Mouse (Mus musculus) hindbrain, embryonic 13.5 days (tissue): ENCODE results near the gene Sec1. TPM values are rescaled to one million over a fixed set of nuclear protein-coding genes. Genes with fewer than 3 reads are reported as not detected.
"Not testable (repeated sequence)": the region's sequence is repeated elsewhere in the genome, so short reads cannot be mapped to it uniquely, and the experiment has no call there.

Source experiments
- ATAC-seq: fragments of 200-750 bp; cut with Nextera tagmentation; 2 replicates; pipeline ENCODE4 v1.8.0; 2017; ENCODE audit warnings: moderate TSS enrichment; ENCODE audit not compliant: low FRiP score
- H3K27ac ChIP-seq: fragments of 300-500 bp; sonication (generic); 2 replicates; pipeline ENCODE4 v1.5.1; 2015; ENCODE audit warnings: inconsistent platforms, mild to moderate bottlenecking, moderate library complexity
- H3K27me3 ChIP-seq: fragments of 300-500 bp; sonication (generic); 2 replicates; pipeline ENCODE4 v1.6.1; 2015; ENCODE audit warnings: mild to moderate bottlenecking, inconsistent platforms
- H3K36me3 ChIP-seq: fragments of 300-500 bp; sonication (generic); 2 replicates; pipeline ENCODE4 v1.6.1; 2015; ENCODE audit warnings: mild to moderate bottlenecking, inconsistent platforms
- H3K4me1 ChIP-seq: fragments of 300-500 bp; sonication (generic); replicated peaks from 2 replicates; pipeline ENCODE4 v1.6.1; 2015; ENCODE audit warnings: inconsistent platforms
- H3K4me2 ChIP-seq: fragments of 300-500 bp; sonication (generic); 2 replicates; pipeline ENCODE4 v1.6.1; 2015; ENCODE audit warnings: inconsistent platforms, mild to moderate bottlenecking, moderate library complexity
- H3K4me3 ChIP-seq: fragments of 300-500 bp; sonication (generic); 2 replicates; pipeline ENCODE4 v1.5.1; 2015; ENCODE audit warnings: mild to moderate bottlenecking, inconsistent platforms
- H3K9ac ChIP-seq: fragments of 300-500 bp; sonication (generic); 2 replicates; pipeline ENCODE4 v1.6.1; 2015; ENCODE audit warnings: mild to moderate bottlenecking, inconsistent platforms
- H3K9me3 ChIP-seq: fragments of 300-500 bp; sonication (generic); 2 replicates; pipeline ENCODE4 v1.6.1; 2016; ENCODE audit warnings: inconsistent platforms
- WGBS: fragments of 180-500 bp; shearing (Covaris S2); methylation state at CpG from one replicate; pipeline ENCODE4 v1.1.7; 2015; 5-methylcytosine and 5-hydroxymethylcytosine counted together
- polyA plus RNA-seq: library from polyadenylated mRNA; unstranded; fragments of >200 nt; fragmentation: Nextera tagmentation; extraction: Ambion mirVana; gene quantifications from 2 replicates; pipeline ENCODE4 v1.2.1, GENCODE M21; 2015

The Sec1 gene
- polyA plus RNA-seq, 1 experiment from 2014 or later: 0.86 TPM

GRCm38 (mm10) chr7:45682144-45683126 lies 11.8 kb downstream of the Sec1 start:
- no peaks in the 10 kb centered on the region for H3K9me3 ChIP-seq
- 30% methylated on average over 14 of the region's 14 CpGs for WGBS
- peaks cover 27% of the 10 kb centered on the region; the same call in 1 of the 2 replicates for H3K4me1 ChIP-seq
- H3K4me3 ChIP-seq: no peak overlapping the region
- ATAC-seq: peak; percentile 70
- no peaks in the 10 kb centered on the region for H3K36me3 ChIP-seq
- H3K4me2 ChIP-seq: peak overlapping the region; percentile 44
- peak overlapping the region; percentile 65 for H3K9ac ChIP-seq
- peak overlapping the region; percentile 63 for H3K27ac ChIP-seq
- H3K27me3 ChIP-seq: peaks cover 11% of the 10 kb centered on the region

- Histone ChIP-seq H3K9me3 (no peaks in the 10 kb centered on the region), H3K27ac (no peak overlapping the region), H3K27me3 (peaks cover 7% of the 10 kb centered on the region; the same call in 1 of the 2 replicates), H3K4me3 (no peak overlapping the region), H3K36me3 (no peaks in the 10 kb centered on the region), H3K4me1 (peaks cover 22% of the 10 kb centered on the region; the same call in 1 of the 2 replicates), H3K4me2 (no peak overlapping the region), H3K9ac (no peak overlapping the region)
- ATAC-seq: no peak
- WGBS: 91% methylated on average over 8 of the region's 8 CpGs
Observed at GRCm38 (mm10) chr7:45681046-45681736, 13.0 kb downstream of the Sec1 start.

GRCm38 (mm10) chr7:45679966-45680621 lies 14.1 kb downstream of the Sec1 start:
- H3K4me3 ChIP-seq: no peak overlapping the region
- H3K9ac ChIP-seq: no peak overlapping the region; the same call in 1 of the 2 replicates
- ATAC-seq: no peak
- H3K36me3 ChIP-seq: no peaks in the 10 kb centered on the region
- no peak overlapping the region for H3K27ac ChIP-seq
- no peak overlapping the region for H3K4me2 ChIP-seq
- H3K27me3 ChIP-seq: peaks cover 4% of the 10 kb centered on the region; the same call in 1 of the 2 replicates
- peaks cover 12% of the 10 kb centered on the region; the same call in 1 of the 2 replicates for H3K4me1 ChIP-seq
- WGBS: 69% methylated on average over 14 of the region's 14 CpGs
- no peaks in the 10 kb centered on the region for H3K9me3 ChIP-seq

- Histone ChIP-seq H3K27me3 (no peaks in the 10 kb centered on the region), H3K4me1 (peaks cover 12% of the 10 kb centered on the region; the same call in 1 of the 2 replicates), H3K27ac (no peak overlapping the region), H3K36me3 (no peaks in the 10 kb centered on the region), H3K4me2 (no peak overlapping the region), H3K9me3 (no peaks in the 10 kb centered on the region), H3K4me3 (no peak overlapping the region), H3K9ac (no peak overlapping the region)
- no peak for ATAC-seq
- 93% methylated on average over 14 of the region's 14 CpGs for WGBS
Observed at GRCm38 (mm10) chr7:45678513-45678912, 15.7 kb downstream of the Sec1 start.

GRCm38 (mm10) chr7:45677627-45678295 lies 16.4 kb downstream of the Sec1 start:
- Histone ChIP-seq H3K27ac (no peak overlapping the region), H3K9ac (no peak overlapping the region), H3K4me2 (no peak overlapping the region), H3K36me3 (no peaks in the 10 kb centered on the region), H3K27me3 (no peaks in the 10 kb centered on the region), H3K9me3 (no peaks in the 10 kb centered on the region), H3K4me3 (no peak overlapping the region), H3K4me1 (peaks cover 7% of the 10 kb centered on the region; the same call in 1 of the 2 replicates)
- no peak for ATAC-seq
- 76% methylated on average over 7 of the region's 7 CpGs for WGBS

- no peak overlapping the region for H3K4me3 ChIP-seq
- 0 out of 2 replicates have a peak, but pooled peaks cover 4% of the 10 kb centered on the region for H3K27me3 ChIP-seq
- H3K36me3 ChIP-seq: no peaks in the 10 kb centered on the region
- WGBS: 97% methylated on average over 9 of the region's 9 CpGs
- ATAC-seq: no peak
- H3K4me2 ChIP-seq: no peak overlapping the region
- no peak overlapping the region for H3K9ac ChIP-seq
- H3K4me1 ChIP-seq: no peaks in the 10 kb centered on the region
- H3K9me3 ChIP-seq: no peaks in the 10 kb centered on the region
- H3K27ac ChIP-seq: no peak overlapping the region
Observed at GRCm38 (mm10) chr7:45668921-45669320, 25.3 kb downstream of the Sec1 start.

GRCm38 (mm10) chr7:45667761-45668160 lies 26.4 kb downstream of the Sec1 start:
- 66% methylated on average over 14 of the region's 14 CpGs for WGBS
- Histone ChIP-seq H3K9ac (no peak overlapping the region), H3K4me2 (no peak overlapping the region), H3K4me3 (no peak overlapping the region), H3K4me1 (no peaks in the 10 kb centered on the region), H3K9me3 (no peaks in the 10 kb centered on the region), H3K27me3 (0 out of 2 replicates have a peak, but pooled peaks cover 4% of the 10 kb centered on the region), H3K36me3 (no peaks in the 10 kb centered on the region), H3K27ac (no peak overlapping the region)
- ATAC-seq: no peak

GRCm38 (mm10) chr7:45666161-45666560 lies 28.0 kb downstream of the Sec1 start, which contains the start of gene Fut2:
TSS of gene Fut2 (minus strand) at chr7:45666394.
- Histone ChIP-seq H3K9ac (no peak within 1 kb of the TSS; the same call in 1 of the 2 replicates), H3K9me3 (no peaks in the 10 kb centered on the region), H3K27me3 (0 out of 2 replicates have a peak, but pooled peaks cover 4% of the 10 kb centered on the region), H3K4me1 (no peaks in the 10 kb centered on the region), H3K36me3 (no peaks in the 10 kb centered on the region), H3K27ac (no peak within 1 kb of the TSS), H3K4me3 (no peak within 1 kb of the TSS), H3K4me2 (no peak within 1 kb of the TSS)
- WGBS: 85% methylated on average over 7 of the region's 7 CpGs
- no peak for ATAC-seq

- Histone ChIP-seq H3K27ac (no peak overlapping the region), H3K27me3 (0 out of 2 replicates have a peak, but pooled peaks cover 4% of the 10 kb centered on the region), H3K9ac (no peak overlapping the region; the same call in 1 of the 2 replicates), H3K9me3 (no peaks in the 10 kb centered on the region), H3K4me3 (no peak overlapping the region), H3K36me3 (no peaks in the 10 kb centered on the region), H3K4me1 (no peaks in the 10 kb centered on the region), H3K4me2 (no peak overlapping the region)
- WGBS: 64% methylated on average over 13 of the region's 13 CpGs
- no peak for ATAC-seq
Observed at GRCm38 (mm10) chr7:45665303-45666138, 28.7 kb downstream of the Sec1 start.

- H3K4me2 ChIP-seq, H3K4me3 ChIP-seq, H3K36me3 ChIP-seq, H3K27ac ChIP-seq, H3K9me3 ChIP-seq, H3K27me3 ChIP-seq, ATAC-seq, H3K4me1 ChIP-seq, H3K9ac ChIP-seq: not testable (repeated sequence)
- 92% methylated on average over 6 of the region's 6 CpGs for WGBS
Observed at GRCm38 (mm10) chr7:45661702-45662101, 32.5 kb downstream of the Sec1 start.
